Mouse (Mus musculus) hindbrain, embryonic 11.5 days (tissue): ENCODE measurements around the gene Frmd4b. TPM values are rescaled to one million over a fixed set of nuclear protein-coding genes. Genes with fewer than 3 reads are reported as not detected.

ENCODE experiments used
- ATAC-seq: fragments of 200-750 bp; cut with Nextera tagmentation; 2 replicates; pipeline ENCODE4 v1.8.0; 2017; ENCODE audit warnings: mild to moderate bottlenecking, moderate TSS enrichment, moderate library complexity; ENCODE audit not compliant: low FRiP score
- DNase-seq: peaks from one replicate; pipeline ENCODE4 v3.0.0-alpha.2; 2015; ENCODE audit warnings: low spot score
- H3K27ac ChIP-seq: fragments of 300-500 bp; sonication (generic); 2 replicates; pipeline ENCODE4 v1.5.1; 2014; ENCODE audit warnings: mild to moderate bottlenecking, low read depth, low read length
- H3K27me3 ChIP-seq: fragments of 300-500 bp; sonication (generic); 2 replicates; pipeline ENCODE4 v1.6.1; 2014; ENCODE audit warnings: mild to moderate bottlenecking, low read length, moderate library complexity, mixed read lengths; ENCODE audit not compliant: control insufficient read depth, insufficient read depth
- H3K36me3 ChIP-seq: fragments of 300-500 bp; sonication (generic); 2 replicates; pipeline ENCODE4 v1.6.1; 2014; ENCODE audit warnings: mild to moderate bottlenecking, low read length, moderate library complexity, mixed read lengths; ENCODE audit not compliant: control insufficient read depth, insufficient read depth
- H3K4me1 ChIP-seq: fragments of 300-500 bp; sonication (generic); replicated peaks from 2 replicates; pipeline ENCODE4 v1.6.1; 2014; ENCODE audit warnings: low read length, mixed read lengths; ENCODE audit not compliant: control insufficient read depth, insufficient read depth
- H3K4me2 ChIP-seq: fragments of 300-500 bp; sonication (generic); replicated peaks from 2 replicates; pipeline ENCODE4 v1.6.1; 2014; ENCODE audit warnings: mild to moderate bottlenecking, low read depth, low read length
- H3K4me3 ChIP-seq: fragments of 300-500 bp; sonication (generic); 2 replicates; pipeline ENCODE4 v1.5.1; 2014; ENCODE audit warnings: low read depth, low read length
- H3K9ac ChIP-seq: fragments of 300-500 bp; sonication (generic); 2 replicates; pipeline ENCODE4 v1.6.1; 2014; ENCODE audit warnings: low read depth, low read length
- H3K9me3 ChIP-seq: fragments of 300-500 bp; sonication (generic); 2 replicates; pipeline ENCODE4 v1.6.1; 2016; ENCODE audit warnings: low read length; ENCODE audit not compliant: control insufficient read depth
- WGBS: fragments of 180-500 bp; shearing (Covaris S2); extraction: QIAGEN DNeasy Blood & Tissue Kit; methylation state at CpG from one replicate; pipeline ENCODE4 v1.1.7; 2014; 5-methylcytosine and 5-hydroxymethylcytosine counted together
- polyA plus RNA-seq: library from polyadenylated mRNA; unstranded; fragments of >200 nt; fragmentation: Nextera tagmentation; extraction: Ambion mirVana; gene quantifications from 2 replicates; pipeline ENCODE4 v1.2.1, GENCODE M21; 2014

Gene Frmd4b
- polyA plus RNA-seq, 1 experiment from 2014 or later: 50.5 TPM

- no peak overlapping the region for H3K27ac ChIP-seq
- 82% methylated on average over 4 of the region's 4 CpGs for WGBS
- ATAC-seq: no peak
- DNase-seq: no peak
- H3K36me3 ChIP-seq: no peaks in the 10 kb centered on the region
- no peak overlapping the region for H3K9ac ChIP-seq
- H3K9me3 ChIP-seq: no peaks in the 10 kb centered on the region
- no peaks in the 10 kb centered on the region for H3K27me3 ChIP-seq
- no peak overlapping the region for H3K4me3 ChIP-seq
- no peak overlapping the region for H3K4me2 ChIP-seq
- no peaks in the 10 kb centered on the region for H3K4me1 ChIP-seq
Observed at GRCm38 (mm10) chr6:97443522-97443921, 173.8 kb downstream of the Frmd4b start.

- Histone ChIP-seq H3K9me3 (no peaks in the 10 kb centered on the region), H3K4me2 (no peak overlapping the region), H3K4me3 (no peak overlapping the region), H3K27me3 (no peaks in the 10 kb centered on the region), H3K4me1 (no peaks in the 10 kb centered on the region), H3K36me3 (no peaks in the 10 kb centered on the region), H3K27ac (no peak overlapping the region), H3K9ac (no peak overlapping the region)
- no peak for ATAC-seq
- no peak for DNase-seq
- WGBS: 69% methylated on average over 7 of the region's 7 CpGs
Observed at GRCm38 (mm10) chr6:97441357-97441756, 176.0 kb downstream of the Frmd4b start.

GRCm38 (mm10) chr6:97438918-97439645 lies 178.3 kb downstream of the Frmd4b start:
- 80% methylated on average over 16 of the region's 16 CpGs for WGBS
- H3K4me1 ChIP-seq: no peaks in the 10 kb centered on the region
- ATAC-seq: no peak

GRCm38 (mm10) chr6:97434753-97435152 lies 182.6 kb downstream of the Frmd4b start:
- no peak overlapping the region for H3K27ac ChIP-seq
- no peak for DNase-seq
- 69% methylated on average over 4 of the region's 4 CpGs for WGBS
- no peak overlapping the region for H3K4me3 ChIP-seq
- no peaks in the 10 kb centered on the region for H3K36me3 ChIP-seq
- H3K4me1 ChIP-seq: no peaks in the 10 kb centered on the region
- ATAC-seq: no peak
- H3K9me3 ChIP-seq: no peaks in the 10 kb centered on the region
- H3K9ac ChIP-seq: no peak overlapping the region
- no peaks in the 10 kb centered on the region for H3K27me3 ChIP-seq
- no peak overlapping the region for H3K4me2 ChIP-seq

More at GRCm38 (mm10) chr6:97438918-97439645, 178.3 kb downstream of the Frmd4b start:
- Histone ChIP-seq H3K4me2 (no peak overlapping the region), H3K4me3 (no peak overlapping the region), H3K9ac (no peak overlapping the region), H3K27me3 (no peaks in the 10 kb centered on the region), H3K9me3 (no peaks in the 10 kb centered on the region), H3K27ac (no peak overlapping the region), H3K36me3 (no peaks in the 10 kb centered on the region)
- DNase-seq: no peak

- Histone ChIP-seq H3K9me3 (no peaks in the 10 kb centered on the region), H3K4me3 (no peak overlapping the region), H3K4me2 (no peak overlapping the region), H3K9ac (no peak overlapping the region), H3K36me3 (no peaks in the 10 kb centered on the region), H3K4me1 (no peaks in the 10 kb centered on the region), H3K27me3 (no peaks in the 10 kb centered on the region), H3K27ac (no peak overlapping the region)
- 85% methylated on average over 10 of the region's 10 CpGs for WGBS
- no peak for ATAC-seq
- no peak for DNase-seq
Observed at GRCm38 (mm10) chr6:97431309-97432004, 185.9 kb downstream of the Frmd4b start.

- DNase-seq (no peak), ATAC-seq (no peak)
- Histone ChIP-seq H3K4me3 (no peak overlapping the region), H3K9ac (no peak overlapping the region), H3K36me3 (no peaks in the 10 kb centered on the region), H3K27me3 (no peaks in the 10 kb centered on the region), H3K4me1 (no peaks in the 10 kb centered on the region), H3K27ac (no peak overlapping the region), H3K9me3 (no peaks in the 10 kb centered on the region), H3K4me2 (no peak overlapping the region)
- WGBS: 83% methylated on average over 6 of the region's 6 CpGs
Observed at GRCm38 (mm10) chr6:97430519-97430918, 186.8 kb downstream of the Frmd4b start.

- no peak for ATAC-seq
- no peaks in the 10 kb centered on the region for H3K9me3 ChIP-seq
Observed at GRCm38 (mm10) chr6:97429688-97430343, 187.5 kb downstream of the Frmd4b start.

GRCm38 (mm10) chr6:97419771-97420446 lies 197.4 kb downstream of the Frmd4b start:
- DNase-seq: peak; percentile 83
- H3K27me3 ChIP-seq: no peaks in the 10 kb centered on the region
- no peaks in the 10 kb centered on the region for H3K9me3 ChIP-seq
- H3K27ac ChIP-seq: no peak overlapping the region
- 71% methylated on average over 7 of the region's 7 CpGs for WGBS
- no peak overlapping the region for H3K4me3 ChIP-seq
- no peak overlapping the region for H3K4me2 ChIP-seq
- no peak overlapping the region for H3K9ac ChIP-seq
- H3K4me1 ChIP-seq: no peaks in the 10 kb centered on the region
- H3K36me3 ChIP-seq: no peaks in the 10 kb centered on the region
- no peak for ATAC-seq

More at GRCm38 (mm10) chr6:97429688-97430343, 187.5 kb downstream of the Frmd4b start:
- Histone ChIP-seq H3K27ac (no peak overlapping the region), H3K36me3 (no peaks in the 10 kb centered on the region), H3K4me1 (no peaks in the 10 kb centered on the region), H3K27me3 (no peaks in the 10 kb centered on the region), H3K4me2 (no peak overlapping the region), H3K4me3 (no peak overlapping the region), H3K9ac (no peak overlapping the region)
- no peak for DNase-seq
- WGBS: 47% methylated on average over 2 of the region's 2 CpGs
